Mouse (Mus musculus) kidney, postnatal 14 days (tissue): Measurements from ENCODE around the gene Fam129c.

ENCODE experiments used
- DNase-seq: peaks from one replicate; pipeline ENCODE4 v3.0.0; 2022; ENCODE audit warnings: mixed read lengths

The Fam129c gene

DNA sequence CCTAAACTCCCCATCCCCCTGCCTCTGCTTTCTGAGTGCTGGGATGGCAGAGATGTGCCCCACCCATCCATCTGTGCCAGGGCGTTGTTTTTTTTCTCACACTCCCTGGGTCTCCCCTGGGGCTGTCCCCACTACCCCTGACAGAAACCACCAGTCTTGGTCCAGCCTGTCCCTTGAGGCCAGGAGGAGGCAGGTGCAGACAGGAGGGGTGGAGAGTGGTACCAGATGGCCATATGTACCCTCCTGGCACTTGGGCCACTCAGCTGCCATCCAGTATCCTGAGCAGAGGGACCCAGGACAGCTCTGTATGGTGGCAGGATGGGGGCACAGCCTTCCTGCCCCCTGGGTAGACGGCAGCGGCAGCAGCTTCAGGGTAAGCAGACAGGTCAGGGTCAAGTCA lies at the start of gene Fam129c:
Gene Fam129c, plus strand, starts transcription at position 198 of the 400 bp plus-strand sequence.
- DNase-seq: no peak

DNA sequence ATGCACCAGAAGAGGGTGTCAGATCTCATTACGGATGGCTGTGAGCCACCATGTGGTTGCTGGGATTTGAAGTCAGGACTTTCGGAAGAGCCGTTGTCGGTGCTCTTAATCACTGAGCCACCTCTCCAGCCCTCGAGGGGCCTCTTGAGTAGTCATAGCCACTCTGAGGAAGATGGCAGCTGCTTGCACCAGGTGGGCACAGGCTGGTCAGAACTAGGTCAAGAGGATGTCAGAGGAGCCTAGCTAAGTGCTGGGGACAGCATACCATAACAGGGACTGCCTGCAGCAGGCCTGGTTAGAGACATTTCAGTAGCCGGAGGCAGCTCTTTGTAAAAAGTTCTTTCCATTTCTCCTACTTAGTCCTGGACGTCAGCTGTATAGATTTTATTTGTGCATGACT lies 46.7 kb upstream of the Fam129c start:
- no peak for DNase-seq

DNA sequence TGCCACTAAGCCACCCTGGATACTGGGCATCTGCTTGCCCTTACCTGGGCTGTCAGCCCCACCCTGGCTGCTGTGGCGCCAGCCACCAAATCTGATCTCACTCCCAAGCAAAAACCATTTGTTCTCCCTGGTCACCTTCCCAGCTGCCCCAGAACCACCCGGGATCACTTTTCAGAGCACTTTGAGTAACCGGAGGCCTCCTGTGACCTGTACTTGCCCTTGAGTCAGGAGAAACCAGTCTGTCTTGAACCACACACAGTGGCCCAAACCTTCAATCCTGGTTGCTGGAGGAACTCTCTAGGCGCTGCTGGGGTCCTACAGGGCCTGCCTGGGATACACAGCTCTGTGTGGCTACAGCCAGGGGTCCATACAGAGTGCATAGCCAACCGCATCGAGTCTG lies 44.7 kb upstream of the Fam129c start:
- no peak for DNase-seq

DNA sequence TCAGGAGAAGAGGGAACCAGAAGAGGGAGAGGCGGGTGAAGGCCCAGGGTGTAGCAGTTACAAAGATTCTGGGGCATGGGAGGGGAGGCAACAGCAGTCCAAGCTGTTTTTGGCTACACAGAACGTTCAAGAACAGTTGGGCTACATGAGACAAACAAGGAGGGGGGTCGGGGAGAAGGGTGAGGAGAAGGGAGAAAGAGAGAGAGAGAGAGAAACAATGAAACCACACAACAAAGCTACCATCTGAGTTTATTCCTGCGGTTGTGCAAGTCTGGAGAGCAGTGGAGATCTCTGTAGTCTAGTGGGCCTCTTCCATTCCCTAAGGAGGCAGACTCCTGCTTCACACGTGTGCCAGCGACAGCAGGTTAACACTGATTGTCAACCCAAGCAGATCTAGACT lies 43.4 kb upstream of the Fam129c start:
- no peak for DNase-seq

DNA sequence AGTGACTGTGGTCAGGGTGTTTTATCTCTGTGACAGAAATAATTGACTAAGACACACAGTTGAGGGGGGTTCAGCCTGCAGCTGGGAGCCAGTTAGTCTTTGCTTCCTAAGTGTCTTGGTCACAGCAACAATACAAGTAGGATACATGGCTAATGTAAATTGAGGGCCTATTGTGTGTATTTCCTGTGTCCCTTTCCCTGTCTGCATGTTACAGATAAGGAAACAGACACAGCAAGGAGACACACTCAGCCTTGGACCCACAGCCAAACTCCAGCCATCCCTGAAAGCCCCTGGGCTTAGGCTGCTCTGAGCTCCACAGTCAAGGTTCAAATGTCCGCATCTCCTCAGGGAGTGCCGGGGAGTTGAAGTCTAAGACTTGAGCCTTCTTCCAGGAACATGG lies 42.8 kb upstream of the Fam129c start:
- no peak for DNase-seq

DNA sequence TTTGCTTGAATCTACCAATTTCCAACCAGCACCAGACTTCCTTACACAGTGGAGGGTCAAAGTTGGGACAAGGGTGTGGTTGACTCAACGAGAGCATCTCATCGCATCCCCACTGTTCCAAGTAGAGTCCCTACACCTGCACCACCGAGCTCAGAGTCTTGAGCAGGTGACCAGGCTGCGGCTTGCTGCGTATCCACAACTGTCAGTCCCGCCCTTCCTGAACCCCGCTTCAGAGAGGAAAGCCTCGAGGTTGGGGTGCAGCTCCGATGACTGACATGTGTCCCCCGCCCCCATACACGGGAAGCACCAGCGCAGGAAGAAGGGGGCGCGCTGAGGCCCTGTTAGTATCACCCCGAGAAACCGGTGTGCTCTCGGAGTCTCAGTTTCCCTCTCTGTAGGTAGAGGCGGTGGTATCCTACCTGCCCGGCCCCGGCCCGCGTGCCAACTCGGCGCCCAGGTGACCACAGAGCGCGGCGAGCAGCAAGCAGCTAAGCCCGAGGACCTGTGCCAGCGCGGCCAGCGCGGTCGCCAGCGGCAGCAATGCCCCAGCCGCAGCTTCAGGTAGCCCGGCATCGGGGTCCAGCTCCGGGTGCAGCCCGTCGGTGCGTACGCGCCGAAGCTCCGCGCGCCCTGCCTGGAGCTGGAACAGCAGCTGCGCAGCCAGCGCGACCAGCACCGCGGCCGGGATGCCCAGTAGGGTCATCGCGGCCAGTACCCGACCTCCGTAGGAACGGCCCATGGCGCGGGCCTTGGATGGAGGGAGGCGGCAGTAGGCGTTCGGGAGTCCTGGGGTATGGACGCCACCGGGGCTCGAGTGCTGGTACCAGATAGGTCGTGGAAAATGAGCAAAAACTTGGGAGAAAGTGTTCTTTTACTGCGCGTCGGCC lies 39.1 kb upstream of the Fam129c start, which contains the start of gene Tmem221:
Gene Tmem221, minus strand, starts transcription at position 801 of the 887 bp plus-strand sequence.
- no peak for DNase-seq

DNA sequence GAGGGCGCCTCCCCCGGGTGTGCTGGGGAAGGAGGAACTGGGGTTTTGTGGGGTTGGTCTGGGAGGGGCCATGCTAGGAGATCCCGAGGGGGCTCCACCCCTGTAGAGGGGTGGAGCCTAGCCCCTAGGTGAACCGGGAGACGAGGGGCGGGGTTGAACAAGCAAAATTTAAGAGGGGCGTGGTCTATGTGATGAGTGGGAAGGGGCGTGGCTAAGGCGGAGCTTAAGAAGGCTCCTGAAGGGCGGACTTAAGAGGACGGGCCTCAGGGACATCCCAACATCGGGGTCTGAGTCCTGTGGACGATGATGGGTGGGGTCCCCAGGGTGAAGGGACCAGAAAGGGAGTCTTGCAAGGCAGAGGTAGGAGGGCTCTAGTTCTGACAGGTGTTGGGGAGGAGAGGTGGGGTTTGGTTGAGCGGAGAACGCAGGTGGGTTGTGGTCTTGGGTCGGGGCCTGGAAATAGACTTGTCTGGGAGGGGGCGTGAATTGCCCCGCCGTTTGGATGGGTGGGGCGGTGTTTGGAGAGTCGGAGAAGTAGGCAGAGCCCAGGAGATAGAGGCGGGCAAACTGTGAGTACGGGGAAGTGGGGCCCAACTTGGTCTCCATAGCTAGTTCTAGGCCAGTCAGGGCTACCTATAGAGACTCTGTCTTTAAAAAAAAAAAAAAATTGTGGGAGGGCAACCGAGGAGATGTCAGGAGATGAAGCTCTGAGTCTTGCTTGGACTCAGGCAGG lies 38.3 kb upstream of the Fam129c start:
- peak; percentile 86 for DNase-seq

DNA sequence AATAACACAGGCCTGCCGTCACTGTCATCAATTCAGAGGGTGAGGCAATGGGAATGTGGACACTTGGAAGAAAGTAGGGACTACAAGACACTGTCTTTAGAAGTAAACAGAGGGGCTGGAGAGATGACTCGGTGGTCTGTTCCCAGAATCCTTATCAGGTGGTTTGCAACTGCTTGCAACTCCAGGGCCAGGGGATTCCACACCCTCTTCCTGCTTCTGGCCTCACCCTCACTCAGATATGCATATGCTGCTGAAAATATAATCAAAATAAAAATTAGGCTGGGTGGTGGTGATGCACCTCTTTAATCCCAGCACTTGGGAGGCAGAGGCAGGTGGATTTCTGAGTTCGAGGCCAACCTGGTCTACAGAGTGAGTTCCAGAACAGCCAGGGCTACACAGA lies 37.4 kb upstream of the Fam129c start:
- no peak for DNase-seq

DNA sequence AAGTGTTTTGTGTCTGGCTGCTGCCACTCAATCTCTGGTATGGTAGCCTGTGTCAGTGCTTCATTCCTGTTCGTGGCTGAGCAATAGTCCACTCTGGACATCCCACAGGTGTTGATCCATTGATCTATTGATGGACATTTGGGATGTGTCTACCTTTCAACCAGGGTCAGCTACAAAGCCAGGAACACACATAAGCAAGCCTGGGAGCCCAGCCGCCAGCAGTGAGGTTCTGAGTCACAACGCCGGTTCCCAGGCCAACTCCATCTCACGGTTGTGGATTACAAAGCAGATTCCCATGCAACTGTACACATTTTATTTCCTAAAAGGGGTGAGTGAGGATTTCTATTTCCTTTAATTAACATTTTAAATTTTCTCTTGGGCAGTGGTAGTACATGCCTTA lies 36.7 kb upstream of the Fam129c start:
- DNase-seq: no peak

DNA sequence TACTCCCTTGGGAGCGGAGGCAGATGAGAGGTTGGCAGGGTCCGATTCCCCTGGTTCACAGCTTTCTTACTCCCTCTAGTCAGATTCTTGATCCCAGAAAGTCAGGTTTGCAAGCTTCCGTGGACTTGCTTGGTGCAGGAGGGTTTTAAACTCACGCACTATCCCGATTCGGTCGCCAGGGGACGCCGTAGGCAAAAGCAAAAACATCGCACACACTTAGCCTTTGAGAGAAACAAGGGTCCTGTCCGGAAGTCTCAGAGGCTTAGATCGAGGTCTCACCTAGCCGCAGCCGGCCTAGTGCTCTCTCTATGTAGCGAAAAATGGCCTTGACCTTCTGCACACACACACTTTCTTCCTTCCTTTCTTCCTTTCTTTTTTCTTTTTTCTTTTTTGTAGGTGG lies 36.0 kb upstream of the Fam129c start:
- DNase-seq: peak; percentile 71

DNA sequence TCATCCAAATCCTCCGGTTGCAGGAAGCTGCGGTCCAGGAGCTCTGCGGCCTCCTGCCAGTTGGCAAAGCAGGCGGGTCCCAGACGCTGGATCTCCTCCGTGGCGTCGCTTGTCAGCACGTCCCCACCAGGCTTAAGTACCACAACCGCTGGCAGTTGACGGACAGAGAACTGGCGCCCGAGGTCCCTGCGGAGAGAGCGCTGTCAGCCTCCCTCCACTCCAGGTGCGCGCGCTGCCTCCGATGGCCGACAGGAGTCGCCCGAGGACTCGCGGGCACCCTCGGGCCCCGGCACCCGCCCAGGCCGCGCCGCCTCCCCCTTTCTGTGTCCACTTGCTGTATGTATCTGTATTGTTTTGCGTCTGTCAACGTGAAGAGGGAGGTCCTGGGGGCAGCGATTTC lies 34.7 kb upstream of the Fam129c start:
- DNase-seq: peak; percentile 87

DNA sequence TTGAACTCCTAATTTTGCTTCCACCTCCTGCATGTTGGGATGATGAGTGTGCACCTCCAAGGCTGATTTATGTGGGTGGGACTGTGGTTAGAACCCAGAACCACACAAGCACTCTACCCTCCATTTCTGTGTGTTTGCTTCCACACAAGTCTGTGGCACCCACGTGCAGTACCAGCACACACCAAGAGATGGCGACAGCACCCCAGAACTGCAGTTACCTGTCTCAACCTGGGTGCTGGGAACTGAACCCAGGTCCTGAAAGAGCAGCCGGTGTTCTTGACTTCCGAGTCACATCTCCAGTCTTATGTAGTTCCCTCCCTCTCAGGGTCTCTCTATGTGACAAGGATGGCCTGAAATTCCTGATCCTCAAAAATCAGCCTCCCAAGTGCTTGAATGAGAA lies 33.5 kb upstream of the Fam129c start:
- DNase-seq: no peak

DNA sequence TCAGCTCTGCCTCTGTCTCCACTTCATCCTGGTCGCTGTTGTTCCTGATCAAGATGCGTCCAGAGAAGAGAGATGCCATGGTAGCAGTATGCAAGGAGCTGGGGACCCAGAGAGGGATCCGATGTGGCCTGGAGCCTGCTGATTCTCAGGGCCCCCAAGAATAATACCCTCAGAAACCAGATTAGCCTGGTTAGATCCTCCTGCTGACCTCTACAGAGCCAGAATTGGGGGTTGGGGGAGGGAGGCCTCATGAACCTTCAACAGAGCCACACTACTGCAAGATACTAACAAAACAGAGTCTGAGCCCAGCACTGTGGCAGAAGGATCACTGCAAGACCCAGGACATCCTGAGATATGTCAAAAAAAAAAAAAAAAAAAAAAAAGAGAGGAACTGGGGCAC lies 30.9 kb upstream of the Fam129c start, which contains the start of gene Nxnl1:
Gene Nxnl1, minus strand, starts transcription at position 101 of the 400 bp plus-strand sequence.
- DNase-seq: no peak

DNA sequence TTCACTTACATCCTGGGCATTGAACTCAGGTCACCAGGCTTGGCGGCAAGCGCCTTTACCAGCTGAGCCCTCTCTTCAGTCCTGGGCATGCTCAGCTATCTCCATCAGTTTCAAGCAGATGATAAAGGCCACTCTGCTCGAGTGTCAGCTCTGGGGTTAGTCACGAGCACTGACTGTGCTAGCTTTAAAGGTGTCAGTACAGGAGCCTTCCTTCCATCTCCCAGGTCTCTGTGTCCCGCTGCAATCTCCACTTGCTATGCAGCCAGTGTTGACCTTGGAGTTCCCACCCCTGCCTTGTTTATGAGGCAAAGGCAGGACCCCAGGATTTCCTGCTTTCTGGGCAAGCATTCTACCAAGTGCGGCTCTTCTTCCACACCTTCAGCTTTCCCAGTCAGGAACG lies 29.9 kb upstream of the Fam129c start:
- no peak for DNase-seq

DNA sequence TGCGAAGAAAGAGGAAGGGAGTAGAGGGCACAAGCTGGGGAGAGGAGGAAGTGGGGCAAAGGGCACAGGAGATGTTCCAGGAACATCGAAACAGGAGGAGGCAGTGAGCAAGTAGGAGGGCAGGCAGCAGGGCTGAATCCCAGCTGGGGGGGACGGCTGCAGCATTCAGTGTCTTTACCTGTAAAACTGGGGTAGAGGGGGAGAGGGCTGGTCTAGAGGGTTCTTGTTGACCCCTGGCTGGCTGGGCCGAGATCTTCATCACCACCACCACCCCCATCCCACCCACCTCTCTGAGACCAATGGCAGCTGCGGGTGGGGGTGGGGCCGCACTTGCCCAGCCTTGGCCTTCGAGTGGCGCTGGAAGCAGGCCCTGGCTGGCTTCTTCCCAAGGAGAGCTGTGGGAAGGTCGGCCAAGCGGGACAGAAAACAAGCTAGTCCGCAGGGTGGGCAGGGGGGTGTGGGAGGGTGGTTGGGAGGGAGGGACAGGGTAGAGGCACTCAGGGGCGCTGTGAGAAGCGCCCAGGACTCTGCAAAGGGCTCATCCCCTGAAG lies 29.0 kb upstream of the Fam129c start, which contains the start of gene Slc27a1:
Gene Slc27a1, plus strand, starts transcription at position 496 of the 551 bp plus-strand sequence.
- DNase-seq: peak; percentile 91

DNA sequence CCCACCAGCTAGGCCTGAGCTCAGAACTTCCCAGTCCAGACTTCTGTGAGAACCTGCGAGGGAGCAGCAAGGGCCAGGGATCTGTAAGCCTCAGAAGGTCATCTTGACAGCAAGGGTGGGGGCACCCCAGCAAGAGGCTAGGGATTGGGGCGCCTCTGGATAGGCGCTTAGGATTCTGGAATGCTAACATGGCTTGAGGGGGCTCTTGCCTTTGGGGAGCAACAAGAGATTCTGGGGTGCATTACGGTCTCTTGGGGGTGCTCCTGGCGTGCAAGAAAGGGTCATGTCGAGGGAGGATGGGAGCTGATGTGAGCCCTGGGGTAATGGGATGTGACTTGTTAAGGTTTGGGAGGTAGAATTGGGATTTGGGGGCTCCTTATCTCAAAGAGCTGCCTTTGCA lies 28.5 kb upstream of the Fam129c start:
- no peak for DNase-seq

DNA sequence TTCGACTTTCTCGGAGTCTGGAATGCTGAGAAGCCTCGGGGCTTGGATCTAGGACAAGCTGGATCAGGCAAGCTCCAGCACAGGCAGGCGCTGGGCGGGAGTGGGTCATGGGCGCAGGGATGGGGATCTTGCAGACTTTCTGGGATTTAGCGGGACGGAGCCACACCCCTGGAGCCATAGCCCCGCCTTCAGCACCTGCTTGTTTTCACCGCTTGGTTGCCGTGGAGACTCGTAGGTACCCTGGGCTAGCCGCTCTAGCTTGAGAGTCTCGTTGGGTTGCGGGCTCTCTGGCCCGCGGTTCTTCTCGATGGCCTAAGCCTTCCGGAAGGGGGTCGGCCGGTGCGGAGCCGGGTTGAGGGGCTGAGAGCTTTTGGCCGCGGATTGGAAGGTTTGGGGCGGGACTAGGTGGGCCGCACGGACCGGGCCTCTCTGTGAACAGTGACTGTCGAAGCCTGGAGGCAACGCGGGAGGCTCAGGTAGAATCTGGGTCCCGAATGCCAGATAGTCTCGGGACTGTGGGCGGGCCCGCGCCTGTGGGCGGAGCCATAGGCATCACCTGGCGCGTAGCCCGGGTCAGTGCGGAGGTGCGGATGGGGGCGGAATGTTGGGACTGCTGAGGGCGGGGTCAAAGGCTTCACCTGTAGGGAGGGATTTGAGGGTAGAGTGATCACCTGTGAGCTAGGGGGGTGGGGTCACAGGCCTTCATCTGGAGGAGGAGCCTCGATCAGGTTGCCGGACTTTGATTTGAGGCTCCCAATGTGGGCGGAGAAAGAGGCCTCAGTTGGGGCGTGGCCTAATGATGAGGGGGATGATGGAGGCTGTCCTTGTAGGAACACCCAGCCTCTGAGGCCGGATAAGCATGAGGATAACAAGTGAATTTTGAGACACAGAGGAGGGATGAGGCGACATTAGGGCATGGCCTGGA lies 27.8 kb upstream of the Fam129c start:
- peak; percentile 96 for DNase-seq

DNA sequence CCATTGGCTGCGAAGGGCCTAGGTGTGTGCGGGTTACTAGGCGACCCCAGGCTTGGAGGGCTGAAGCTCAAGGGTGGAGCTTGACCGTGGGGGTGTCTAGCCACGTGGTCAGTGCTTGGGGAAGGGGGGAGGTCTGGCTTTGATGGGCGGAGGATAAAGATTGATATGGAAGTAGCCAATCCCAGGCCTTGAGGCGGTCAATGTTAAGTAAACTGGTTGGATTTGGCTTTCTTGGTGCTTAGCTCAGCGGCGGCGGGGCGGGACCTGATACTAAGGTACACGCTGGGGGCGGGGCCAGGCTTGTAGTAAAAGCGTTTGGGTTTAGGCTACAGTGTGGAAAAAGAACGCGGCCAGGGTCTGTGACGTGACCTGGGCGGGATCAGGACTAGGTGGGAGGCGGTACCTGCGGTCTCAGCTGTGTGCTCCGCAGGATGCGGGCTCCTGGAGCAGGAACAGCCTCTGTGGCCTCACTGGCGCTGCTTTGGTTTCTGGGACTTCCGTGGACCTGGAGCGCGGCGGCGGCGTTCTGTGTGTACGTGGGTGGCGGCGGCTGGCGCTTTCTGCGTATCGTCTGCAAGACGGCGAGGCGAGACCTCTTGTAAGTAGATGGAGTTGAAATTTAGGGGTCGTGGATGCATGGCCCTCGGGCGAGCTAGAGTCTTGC lies 27.0 kb upstream of the Fam129c start:
- peak; percentile 98 for DNase-seq

DNA sequence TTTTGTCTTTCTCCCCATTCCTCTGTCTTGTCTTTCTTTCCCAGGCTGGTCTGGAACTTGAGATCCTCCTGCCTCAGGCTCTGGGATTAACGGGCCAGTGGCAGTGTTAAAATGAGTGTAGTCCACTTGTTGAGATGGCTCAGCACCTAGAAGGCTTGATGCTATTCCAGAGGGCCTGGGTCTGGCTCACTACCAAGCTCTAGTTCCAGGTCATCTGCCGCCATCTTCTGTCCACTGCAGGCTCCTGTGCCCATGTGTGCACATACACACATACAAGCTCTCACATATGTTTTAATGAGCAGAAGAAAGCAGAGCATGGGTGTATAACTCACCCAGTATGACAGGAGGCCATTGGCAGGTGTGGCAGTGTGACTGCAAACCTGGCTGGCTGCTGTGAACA lies 25.4 kb upstream of the Fam129c start:
- no peak for DNase-seq

DNA sequence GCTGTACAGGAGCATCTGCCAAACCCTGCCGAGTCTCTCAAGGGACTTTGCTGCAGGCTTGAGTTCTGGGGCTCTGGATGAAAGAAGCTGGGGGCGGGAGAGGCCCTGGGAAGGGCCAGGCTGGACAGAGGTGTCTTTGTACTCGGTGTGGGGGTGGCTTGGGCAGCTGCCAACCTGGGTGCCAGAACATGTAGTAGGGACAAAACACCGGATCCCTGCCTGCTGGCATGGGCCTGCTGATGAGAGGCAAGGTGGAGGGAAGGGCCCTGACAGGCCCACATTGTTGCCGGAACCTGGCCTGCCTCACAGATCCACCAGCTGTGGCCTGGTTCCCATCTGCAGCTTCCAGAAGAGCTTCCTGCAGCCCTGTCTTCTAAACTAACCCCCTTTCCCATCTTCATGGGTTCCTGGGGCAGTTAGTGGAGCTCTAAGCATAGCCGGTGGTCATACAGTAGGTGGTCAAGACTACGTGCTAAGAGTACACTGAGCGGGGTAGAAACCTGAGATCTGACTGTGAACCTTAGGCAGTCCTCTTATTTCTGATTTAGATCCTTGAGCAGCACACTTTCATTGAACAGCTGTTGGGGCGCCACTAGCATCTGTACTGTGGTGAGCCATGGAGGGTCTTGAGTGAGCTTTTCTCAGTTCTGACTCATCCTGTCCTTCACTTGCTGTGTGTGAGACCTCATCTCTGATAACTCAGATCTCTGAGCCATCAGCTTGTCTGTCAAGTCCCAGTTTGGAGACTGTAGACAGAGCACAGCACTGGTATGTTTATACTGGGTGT lies 24.4 kb upstream of the Fam129c start:
- peak; percentile 78 for DNase-seq

DNA sequence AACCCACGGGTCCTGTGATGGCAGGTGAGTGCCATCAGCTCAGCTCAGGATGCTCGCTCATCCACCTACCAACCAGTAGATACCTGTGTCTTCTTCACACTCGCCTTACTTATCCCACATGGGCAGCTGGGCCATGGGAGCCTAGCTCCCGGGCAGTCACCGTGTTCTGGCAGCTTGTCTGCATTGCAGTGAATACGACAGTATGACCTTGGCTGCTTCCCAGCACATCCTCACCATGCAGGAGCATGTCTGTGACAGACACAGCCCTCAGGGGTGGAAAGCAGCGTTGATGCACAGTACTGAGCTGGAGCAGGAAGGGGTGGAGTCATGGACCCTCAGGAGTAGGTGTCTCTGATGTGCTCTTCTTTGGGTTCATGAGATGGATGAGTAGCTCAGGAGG lies 23.0 kb upstream of the Fam129c start:
- DNase-seq: no peak
